Mouse (Mus musculus): ENCODE measurements around the gene Chpt1.
A peak's percentile ranks its signal among the peaks of the same experiment; 100 is the strongest.
"Not testable (repeated sequence)": the region's sequence is repeated elsewhere in the genome, so short reads cannot be mapped to it uniquely, and the experiment has no call there.

Chpt1 gene

GRCm38 (mm10) chr10:88494959-88495587 is 8.8 kb downstream of the Chpt1 start:
- DNase-seq (ENCODE audit: low read depth), result no peak

DNA sequence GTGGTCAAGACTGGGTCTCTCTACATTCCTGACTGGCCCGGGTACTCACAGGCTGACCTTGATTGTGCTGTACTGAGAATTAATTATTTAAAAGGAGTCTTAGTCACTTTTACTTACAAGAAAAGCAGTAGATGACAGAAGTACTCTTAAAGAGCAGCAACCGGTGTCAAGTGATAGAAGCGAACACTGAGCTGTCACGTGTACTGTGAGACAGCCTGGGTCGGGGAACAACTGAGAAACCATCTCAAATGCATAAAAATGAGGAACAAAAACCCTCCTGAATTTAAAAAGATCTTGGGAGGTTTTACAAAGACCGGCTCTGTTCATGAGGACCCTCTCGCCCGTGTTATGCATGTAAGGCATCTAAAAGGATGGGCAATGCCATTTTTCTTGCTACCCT is 11.2 kb downstream of the Chpt1 start:
- DNase-seq (ENCODE audit: low read depth), result no peak

- DNase-seq (ENCODE audit: low read depth), result peak; percentile 63
These were observed 12.2 kb downstream of the Chpt1 start for GRCm38 (mm10) chr10:88491632-88492031.

DNA sequence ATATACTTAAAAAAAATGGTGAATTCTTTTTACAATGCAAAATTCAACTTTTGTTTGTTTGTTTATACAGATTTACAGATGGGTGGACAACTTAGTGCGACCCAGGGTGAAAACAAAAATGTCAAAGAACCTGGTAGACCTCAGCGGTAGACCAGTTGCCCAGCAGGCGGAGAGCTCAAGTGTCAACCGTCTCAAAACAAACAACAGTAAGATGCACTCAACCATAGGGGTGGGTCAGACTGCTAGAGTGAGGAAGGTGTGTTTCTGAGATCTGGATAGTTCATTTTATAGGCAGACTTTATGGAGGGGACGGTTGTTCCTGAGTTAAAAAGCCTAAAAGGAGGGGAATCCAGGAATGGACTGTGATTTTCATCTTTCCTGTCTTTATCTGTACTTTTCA is 15.2 kb downstream of the Chpt1 start:
- DNase-seq (ENCODE audit: low read depth), result no peak

DNA sequence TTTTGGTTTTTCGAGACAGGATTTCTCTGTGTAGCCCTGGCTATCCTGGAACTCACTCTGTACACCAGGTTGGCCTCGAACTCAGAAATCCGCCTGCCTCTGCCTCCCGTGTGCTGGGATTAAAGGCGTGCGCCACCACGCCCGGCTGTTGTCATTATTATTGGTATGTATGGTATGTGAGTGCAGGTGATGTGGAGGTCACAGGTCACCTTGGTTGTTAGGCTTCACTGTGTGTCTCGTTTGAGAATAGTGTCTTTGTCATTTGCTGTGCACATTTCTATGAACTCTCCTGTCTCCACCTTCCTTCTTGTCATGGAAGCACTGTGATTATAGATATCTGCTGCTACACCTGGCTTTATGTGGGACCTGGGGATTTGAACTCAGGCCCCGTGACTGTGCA is 21.0 kb downstream of the Chpt1 start:
- not testable (repeated sequence) for DNase-seq (ENCODE audit: low read depth)

DNA sequence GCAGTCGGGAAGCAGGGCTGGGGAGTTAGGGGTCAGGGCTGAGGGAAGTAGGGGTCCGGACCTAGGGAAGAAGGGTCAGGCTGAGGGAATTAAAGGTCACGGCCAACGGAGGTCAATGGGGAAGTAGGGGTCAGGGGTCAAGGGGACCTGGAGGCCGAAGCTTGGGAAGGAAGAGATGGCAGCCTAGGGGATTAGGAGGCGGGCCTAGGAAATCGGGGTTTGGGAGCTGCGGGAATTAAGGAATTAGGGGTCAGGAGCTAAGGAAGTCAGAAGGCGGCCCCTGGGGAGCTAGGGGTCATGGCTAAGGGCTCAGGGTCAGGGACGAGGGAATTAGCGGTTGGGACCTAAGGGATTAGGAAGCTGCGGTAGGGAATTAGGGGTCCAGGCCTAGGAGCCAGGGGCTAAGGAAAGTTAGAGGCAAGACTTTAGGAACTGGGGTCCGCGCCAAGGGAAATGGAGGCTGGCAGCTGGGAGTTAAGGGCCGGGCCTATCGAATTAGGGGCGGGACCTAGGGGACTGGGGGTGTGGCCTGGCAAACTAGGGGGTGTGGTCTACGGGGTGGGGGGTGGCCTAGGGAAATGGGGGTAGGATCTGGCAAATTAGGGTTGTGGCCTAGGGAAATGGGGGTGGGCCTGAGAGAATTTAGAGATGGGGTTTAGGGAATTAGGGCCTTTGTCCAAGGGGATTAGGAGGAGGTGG is 43.6 kb downstream of the Chpt1 start:
- DNase-seq (ENCODE audit: low read depth), result no peak

- no peak for DNase-seq (ENCODE audit: low read depth)
These were observed 44.3 kb downstream of the Chpt1 start, which contains the start of gene Sycp3 for GRCm38 (mm10) chr10:88459502-88459992. Sycp3 (plus strand) TSS chr10:88459569.

DNA sequence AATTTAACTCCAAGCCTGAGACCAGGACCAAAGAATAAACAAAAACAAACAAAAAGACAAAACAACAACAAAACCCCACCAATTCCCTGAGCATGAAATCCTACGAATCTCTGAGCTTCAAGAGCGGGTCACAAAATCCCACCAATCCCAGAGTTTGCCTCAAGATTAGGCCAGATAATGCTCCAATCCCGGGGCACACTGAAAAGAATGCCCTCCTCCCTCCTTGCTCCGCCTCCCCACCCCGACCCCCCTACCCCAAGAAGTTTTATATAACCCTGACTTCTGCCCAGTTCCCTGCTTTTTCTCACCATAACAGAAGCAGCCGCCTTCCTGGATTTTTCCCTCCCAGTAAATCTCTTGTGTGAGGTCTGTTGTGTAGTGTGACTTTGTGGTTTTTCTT is 46.1 kb downstream of the Chpt1 start:
- no peak for DNase-seq (ENCODE audit: low read depth)

GRCm38 (mm10) chr10:88451990-88452389 is 51.9 kb downstream of the Chpt1 start:
- DNase-seq (ENCODE audit: low read depth), result peak; percentile 73

- peak; percentile 84 for DNase-seq (ENCODE audit: low read depth)
These were observed 52.7 kb downstream of the Chpt1 start for GRCm38 (mm10) chr10:88451221-88451620.

DNA sequence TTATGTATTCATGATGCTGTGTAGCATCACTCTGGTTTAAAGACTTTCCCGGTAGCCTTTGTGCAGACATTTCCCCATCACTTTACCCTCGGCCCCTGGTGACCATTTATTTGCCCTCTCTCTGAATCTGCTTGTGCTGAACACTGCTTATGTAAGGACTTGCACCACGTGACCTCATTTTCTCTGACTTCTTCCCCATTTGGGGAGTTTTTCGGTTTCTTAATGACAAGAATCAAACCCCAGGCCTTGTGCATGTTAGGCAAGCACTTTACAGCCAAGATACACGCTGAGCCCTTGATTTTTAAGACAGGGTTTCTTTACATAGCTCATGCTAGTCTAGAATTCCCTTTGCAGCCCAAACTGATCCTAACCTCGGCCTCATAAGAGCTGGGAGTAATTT is 62.6 kb downstream of the Chpt1 start:
- no peak for DNase-seq (ENCODE audit: low read depth)

- DNase-seq (ENCODE audit: low read depth), result no peak
These were observed 75.9 kb downstream of the Chpt1 start for GRCm38 (mm10) chr10:88427998-88428397.

GRCm38 (mm10) chr10:88426896-88427295 is 77.0 kb downstream of the Chpt1 start:
- DNase-seq (ENCODE audit: low read depth), result no peak

DNA sequence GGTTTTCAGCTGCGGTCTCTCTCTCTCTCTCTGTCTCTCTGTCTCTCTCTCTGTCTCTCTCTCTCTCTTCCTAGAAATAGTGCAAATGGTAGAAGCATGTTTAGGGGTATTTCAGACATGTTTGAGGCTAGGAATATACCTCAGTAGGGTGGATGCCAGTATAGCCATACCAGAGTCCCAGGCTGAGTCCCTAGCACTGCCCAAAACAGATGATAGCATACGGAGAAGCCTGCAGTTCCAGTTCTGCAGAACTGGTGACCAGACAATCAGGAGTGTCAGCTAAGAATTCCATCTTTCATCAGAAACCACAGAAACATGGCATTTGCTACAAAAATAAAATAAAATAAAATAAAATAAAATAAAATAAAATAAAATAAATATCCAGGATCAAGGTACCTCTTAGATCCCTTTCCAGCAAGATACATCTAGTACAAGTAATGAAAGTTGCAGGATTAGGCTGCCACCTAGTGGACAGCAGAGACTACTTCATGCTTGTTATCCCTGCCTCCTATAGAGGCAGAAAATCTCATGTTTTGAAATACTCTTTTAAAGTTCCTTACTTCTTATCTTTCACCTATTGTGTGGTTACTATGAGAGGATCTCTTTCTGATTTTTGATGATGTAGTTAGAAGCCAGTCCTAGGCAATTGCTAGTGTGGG is 77.6 kb downstream of the Chpt1 start:
- peak; percentile 94 for DNase-seq (ENCODE audit: low read depth)

GRCm38 (mm10) chr10:88420655-88421435 is 83.0 kb downstream of the Chpt1 start:
- DNase-seq (ENCODE audit: low read depth), result no peak

- DNase-seq (ENCODE audit: low read depth), result peak; percentile 62
These were observed 83.7 kb downstream of the Chpt1 start for GRCm38 (mm10) chr10:88420141-88420541.

DNA sequence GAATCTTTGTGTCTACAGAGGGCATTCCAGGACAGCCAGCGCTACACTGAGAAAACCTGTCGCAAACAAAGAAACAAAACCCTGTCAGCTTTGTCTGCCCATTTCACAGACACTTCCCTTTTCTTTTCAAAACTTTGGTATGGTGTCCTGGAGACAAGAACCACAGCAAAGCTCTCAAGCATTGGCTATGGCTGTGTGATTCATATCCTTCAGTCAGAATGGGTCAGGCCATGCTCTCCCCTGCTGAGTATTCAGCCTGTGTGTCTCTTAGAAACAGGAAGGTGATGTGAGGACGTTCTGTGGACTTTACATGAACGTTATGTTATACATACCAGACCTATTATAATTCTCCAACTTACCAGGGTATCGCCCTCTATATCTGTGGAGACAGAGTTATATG is 86.2 kb downstream of the Chpt1 start:
- peak; percentile 43 for DNase-seq (ENCODE audit: low read depth)

- no peak for DNase-seq (ENCODE audit: low read depth)
These were observed 91.4 kb downstream of the Chpt1 start for GRCm38 (mm10) chr10:88412290-88412995.

DNA sequence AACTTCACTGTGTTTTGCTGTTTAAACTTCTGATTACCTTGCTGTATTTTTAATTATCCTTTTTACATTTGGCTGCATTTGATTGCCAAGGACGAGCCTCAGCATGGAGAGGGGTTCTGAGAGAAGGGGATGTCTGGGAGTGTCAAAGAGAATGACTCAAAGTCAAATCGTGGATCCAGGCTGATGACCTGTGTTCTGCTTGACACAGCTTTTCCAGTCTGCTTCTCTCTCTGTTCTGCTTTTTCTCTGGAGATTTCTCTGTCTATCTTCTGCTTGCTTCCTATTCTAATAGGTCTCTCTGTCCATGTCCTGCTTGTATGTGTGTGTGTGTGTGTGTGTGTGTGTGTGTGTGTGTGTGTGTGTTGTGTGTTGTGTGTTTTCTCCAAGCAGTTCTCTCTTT is 94.1 kb downstream of the Chpt1 start:
- DNase-seq (ENCODE audit: low read depth), result no peak

DNA sequence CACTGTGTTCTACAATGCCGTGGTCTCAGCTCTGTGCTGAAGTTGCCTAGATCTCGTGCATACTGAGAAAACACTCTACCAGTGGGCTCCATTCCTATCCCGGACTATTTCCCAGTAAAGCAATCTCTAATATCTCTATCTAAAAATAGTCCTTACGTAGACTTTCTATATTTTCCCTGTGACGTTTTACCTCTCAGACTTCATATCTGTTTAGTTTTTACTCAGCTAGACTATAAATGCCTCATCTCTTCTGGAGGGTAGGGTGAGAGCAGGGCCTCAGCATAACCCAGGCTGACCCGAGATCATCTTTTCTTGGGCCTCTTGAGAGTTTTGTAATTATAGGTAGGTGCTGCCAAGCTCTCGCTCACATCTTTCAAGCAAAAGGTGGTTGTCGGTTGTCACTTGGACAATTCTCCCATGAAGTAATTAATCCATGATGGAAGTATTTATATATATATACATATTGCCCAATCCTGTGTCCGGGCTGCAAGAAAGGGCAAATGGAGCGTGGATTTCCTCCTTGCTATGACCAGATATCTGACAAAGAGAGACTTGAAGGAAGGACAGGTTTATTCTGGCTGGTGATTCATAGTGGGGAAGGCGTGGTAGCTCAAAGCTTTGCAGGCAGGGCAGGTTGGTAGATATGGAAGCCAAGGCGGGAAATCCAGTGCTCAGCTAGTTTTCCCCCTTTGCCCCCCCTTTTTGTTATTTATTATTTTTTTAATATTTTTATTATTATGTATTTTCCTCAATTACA is 95.8 kb downstream of the Chpt1 start:
- no peak for DNase-seq (ENCODE audit: low read depth)

DNA sequence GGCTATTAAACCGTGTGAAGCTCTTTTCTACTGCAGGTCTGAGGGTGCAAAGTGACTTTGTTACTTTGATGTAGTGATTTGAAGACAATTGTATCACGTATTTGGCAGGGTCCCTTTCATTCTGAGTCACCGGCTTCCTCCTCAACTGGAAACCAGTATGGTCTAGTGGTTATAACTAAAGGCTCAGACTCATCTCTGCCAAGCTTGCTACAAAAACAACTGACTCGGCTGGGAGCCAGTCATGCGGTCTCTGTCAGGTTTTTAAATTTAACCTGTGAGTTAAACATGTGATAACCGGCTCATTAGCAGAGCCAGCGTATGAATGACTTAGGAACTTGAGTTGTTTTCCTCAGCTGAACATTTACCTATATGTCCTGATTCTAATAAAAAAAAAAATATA is 98.1 kb downstream of the Chpt1 start:
- DNase-seq (ENCODE audit: low read depth), result peak; percentile 73
